Mouse (Mus musculus): ENCODE data around the gene Snx3.

Gene Snx3

DNA sequence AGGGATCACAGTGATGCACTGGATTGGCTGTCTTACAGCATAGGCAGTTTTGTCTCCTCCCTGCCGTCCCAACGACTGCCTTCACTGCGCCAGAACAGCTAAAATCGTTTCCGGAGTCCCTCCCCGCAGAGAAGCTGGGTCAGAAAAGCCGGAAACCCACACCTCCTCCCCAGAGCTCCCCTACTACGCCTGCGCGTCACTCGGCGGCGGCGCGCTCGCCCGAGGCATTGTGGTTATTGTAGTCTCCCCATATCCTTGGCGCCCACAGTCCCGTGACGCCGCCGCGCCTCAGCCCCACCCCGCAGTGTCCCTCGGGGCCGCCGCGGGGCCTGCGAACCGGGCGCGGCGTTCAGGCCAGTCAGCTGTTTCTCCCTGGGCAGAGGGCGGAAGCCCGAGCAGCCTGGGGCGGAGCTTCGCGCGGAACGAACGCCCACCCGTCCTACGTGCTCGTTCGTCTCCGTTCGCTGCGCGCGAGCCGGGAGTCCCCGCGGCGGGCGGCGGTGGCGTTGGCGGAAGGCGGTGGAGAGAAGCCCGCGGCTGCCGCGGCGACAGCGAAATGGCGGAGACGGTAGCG, at the start of gene Snx3:
Snx3 (plus strand) TSS at position 256 of the 574 bp plus-strand sequence.
- in situ Hi-C loops (cut with MboI; ENCODE audit: low sequenced_read_pairs): no loop called here

DNA sequence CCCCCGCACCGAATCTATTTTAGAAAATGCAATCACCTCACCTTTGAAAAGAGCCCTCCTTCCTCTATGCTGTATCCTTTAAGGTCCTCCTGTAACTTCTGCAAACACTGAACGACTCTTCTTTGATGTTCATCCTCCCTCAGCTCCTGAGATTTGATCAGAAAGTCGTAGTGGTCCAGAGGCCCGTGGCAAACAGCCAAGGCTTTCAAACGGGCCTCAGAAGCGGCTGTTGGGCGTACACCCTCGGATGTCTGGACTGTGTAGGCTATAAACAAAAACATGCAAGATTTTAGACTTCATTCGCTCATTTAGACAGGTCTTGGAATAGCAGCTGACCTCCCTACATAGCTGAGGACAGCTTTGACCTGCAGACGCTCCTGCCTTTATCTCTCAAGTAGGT, 47.6 kb upstream of the Snx3 start:
- in situ Hi-C loops (cut with MboI; ENCODE audit: low sequenced_read_pairs): no loop called here

DNA sequence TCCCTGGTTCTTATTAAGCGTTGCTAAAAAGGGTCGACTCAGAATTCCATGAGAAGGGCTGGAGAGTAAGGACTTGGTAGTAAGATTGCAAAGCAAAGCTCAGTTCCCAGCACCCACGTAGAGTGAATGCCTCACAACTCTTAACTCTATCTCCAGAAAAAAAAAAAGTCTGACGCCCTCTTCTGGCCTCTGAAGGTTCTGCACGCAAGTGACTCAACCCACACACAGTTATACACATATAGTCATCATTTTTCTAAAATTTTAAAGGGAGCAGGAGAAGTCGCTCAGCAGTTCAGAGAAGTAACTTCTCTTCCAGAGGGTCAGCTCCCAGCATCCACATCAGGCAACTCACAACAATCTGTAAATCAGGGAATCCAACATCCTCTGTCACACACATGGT, 47.1 kb upstream of the Snx3 start:
- in situ Hi-C loops (cut with MboI; ENCODE audit: low sequenced_read_pairs): no loop called here

DNA sequence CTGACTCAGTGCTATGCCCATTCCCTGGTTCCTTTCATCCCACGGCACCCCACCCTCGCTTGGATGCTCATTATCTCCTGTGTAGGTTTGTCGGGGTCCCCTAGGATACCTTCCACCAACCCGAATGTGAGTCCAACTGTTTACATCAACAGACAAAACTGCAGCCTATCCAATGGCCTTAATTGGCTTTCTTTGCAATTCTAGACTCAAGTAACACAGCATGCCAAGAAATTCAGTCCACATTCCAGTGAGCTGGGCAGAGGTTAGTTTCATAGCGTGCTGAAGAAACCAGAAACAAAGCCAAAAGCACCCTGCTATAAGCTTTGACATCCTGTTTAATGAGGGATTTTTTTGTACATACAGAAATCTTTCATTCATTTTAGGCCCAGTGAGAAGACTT, 45.8 kb upstream of the Snx3 start:
- in situ Hi-C loops (cut with MboI; ENCODE audit: low sequenced_read_pairs): no loop called here

DNA sequence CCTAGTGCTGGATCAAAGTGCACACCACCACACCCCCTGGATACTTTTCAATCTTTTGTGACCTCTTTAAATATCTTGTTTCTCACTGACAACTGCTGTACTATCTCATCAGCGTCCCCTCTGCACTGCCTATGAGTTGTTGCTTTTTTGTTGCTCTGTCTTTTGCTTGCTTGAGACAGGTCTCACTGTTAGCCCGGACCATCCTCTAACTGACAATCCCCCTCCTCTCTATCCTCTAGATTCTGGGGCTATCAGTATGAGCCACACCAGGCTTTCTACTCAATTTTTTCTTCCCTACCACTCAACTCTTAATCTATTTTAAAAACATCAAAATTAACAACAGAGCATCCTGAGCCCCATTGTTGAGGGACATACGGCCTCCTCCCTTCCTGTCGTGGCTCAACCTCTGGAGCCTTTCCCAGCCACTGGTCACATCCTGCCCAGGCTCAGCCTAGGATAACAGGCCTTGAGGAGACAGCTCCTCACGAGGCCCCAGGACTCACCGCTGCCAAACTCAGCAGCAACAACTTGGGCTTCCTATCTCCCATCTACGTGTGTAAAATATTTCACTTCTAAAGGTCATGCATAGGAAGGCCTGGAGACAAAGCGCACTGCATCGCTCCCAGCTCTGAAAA, 44.2 kb upstream of the Snx3 start:
- in situ Hi-C loops (cut with MboI; ENCODE audit: low sequenced_read_pairs): no loop called here

DNA sequence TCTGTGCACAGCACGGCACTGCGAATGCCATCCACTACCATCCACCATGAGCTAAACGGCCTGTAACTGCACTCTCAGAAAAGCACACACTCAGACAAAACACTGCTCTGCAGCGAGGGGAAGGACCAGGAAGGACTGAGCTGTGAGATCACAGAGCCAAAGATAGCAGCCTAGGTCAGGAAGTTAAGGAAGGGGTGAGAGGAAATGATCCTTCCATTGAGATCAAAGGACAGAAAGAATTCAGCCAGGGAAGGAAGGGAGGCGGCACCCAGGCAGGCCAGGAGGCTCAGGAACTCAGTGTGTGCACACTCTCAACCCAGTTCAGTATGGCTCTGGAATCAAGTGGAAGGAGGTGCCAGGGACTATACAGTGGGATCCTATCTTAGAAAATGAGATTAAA, 37.6 kb upstream of the Snx3 start:
- in situ Hi-C loops (cut with MboI; ENCODE audit: low sequenced_read_pairs): no loop called here

DNA sequence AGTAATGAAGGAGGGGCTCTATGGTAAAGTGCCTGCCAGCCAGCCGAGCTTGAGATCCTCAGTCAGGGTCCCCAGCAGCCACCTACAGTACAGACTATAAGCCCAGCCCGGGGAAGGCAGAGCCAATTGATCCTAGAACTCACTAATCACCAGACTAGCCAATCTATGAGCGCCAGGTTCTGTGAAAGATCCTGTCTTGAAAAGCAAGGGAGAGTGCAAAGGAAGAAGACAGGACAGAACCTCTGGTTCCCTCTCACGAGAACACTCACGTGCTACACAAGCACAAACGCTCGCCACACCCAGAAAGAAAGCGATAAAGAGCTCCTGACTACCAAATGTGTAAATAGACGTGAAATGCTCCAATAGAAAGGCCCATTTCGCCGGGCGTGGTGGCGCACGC, 37.0 kb upstream of the Snx3 start:
- in situ Hi-C loops (cut with MboI; ENCODE audit: low sequenced_read_pairs): no loop called here

DNA sequence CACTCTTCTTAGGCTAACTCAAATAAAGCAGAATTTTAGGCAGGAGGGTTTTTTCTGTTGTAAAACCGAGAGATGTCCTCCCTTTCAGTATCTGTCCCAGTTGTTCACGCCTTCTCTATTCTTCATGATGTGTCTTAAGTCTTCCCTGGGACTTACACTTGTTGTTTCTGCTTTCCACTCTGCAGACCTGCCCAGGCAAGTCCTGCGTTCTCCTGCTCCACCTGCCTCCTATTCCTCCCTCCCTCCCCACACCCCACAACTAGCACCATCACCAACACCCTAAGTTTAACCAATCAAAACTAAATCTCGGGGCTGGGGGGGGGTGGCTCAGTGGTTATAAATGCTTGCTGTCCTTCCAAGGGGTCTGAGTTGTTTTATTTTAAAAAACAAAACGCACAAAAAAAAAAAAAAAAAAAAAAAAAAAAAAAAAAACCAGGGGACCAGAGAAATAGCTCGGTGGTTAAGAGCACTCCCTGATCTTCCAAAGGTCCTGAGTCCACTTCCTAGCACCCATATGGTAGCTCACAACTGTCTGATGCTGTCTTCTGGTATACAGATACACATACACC, 26.8 kb upstream of the Snx3 start:
- in situ Hi-C loops (cut with MboI; ENCODE audit: low sequenced_read_pairs): no loop called here

DNA sequence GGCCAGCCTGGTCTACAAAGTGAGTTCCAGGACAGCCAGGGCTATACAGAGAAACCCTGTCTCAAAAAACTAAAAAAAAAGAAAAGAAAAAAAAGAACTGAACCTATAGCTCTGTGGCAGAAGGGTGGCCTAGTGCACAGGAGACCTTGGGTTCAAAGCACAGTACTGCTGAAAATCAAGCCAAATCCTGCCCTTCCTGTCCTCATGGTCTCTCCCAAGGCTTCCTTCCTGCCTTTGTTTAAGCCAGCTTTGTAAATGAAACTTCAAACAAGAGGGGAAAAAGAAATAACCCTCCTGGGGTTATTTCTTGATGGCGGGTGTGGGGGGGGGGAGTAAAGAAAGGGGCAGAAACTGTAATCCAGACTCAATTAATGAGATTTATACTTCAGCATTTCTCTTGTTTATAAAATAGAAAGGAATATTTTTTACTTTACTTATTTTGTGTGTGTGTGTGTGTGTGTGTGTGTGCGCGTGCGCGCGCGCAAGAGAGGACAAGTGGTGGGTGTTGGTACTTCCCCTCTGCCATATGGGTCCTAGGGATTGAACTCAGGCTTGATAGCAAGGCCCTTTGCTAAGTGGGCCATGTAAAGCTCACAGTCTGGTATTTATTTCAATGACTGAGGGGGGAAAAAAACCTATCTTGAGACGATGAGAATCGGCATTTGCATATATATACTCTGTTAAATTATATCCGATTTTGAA, 24.9 kb upstream of the Snx3 start:
- in situ Hi-C loops (cut with MboI; ENCODE audit: low sequenced_read_pairs): no loop called here

DNA sequence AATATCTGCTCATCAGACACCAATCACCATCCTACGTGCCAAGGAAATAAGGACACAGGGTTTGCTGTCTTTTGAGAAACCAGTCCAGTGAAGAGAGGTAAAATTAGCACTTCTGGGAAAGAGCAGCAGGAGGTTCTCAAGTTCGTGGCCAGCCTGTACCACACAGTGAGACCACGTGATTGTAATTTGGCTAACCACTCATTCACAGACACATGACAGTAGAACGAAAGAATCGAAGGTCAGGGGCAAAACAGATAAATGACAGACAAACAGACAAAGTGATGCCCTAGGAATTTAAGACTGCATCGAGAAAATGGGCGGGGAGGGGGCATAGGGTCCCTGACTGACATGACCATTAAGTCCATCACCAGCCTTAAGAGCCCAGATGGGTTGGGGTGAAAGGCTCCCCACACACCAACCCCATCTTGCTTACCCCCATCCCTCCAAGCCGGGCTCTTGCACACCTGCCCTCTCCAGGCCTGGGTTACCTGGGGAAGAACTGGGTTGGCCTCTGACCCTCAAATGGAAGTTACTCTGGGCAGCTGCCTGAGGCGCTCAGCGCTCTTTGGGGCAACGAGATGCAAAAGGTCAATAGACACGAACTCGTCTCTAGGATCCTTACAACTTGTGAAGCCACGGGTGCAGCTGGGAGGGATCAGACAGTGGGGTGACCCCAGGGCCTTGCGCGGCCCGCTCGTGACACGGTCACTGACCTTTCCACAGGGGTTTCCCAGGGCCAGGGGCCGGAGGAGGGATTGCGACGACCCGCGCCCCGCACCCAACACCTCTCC, 24.1 kb upstream of the Snx3 start:
- in situ Hi-C loops (cut with MboI; ENCODE audit: low sequenced_read_pairs): no loop called here

DNA sequence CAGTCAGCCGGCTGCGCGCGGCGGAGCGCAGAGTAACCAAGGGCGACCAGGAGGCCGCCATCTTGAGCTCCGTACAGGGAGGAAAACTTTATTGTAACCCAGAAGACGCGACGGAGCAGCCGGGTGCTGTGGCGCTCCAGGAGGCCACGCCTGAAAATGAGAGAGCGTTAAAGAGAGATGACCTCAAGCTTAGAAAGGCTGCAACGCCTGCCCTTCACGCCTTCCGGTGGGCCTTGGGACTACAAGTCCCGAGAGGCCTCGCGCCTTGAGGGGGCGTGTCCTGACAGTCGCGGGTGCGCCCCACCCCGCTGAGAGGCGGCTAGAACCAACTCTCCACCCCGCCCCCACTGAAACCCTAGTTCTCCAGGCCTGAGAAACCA, 23.5 kb upstream of the Snx3 start, which contains the start of gene Afg1l:
Afg1l (minus strand) TSS at position 225 of the 380 bp plus-strand sequence.
- in situ Hi-C loops (cut with MboI; ENCODE audit: low sequenced_read_pairs): no loop called here

DNA sequence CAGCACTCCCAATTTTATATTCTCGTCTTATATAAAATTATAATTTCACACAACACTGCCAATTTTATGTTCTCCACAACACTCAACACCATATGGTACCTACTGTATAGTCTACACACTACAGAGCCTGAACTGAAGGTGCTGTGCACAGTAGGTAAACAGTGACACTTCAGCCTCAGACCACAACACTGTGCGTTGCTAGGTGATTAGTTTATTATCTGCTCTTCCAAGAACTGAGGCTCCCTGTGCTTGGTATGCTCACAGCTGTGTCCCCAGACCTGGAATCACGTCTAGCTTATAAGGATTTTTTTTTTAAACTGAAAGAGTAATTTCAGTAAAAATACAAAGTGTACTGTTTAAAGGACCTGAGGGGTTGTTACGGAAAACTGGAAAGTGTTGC, 21.1 kb upstream of the Snx3 start:
- in situ Hi-C loops (cut with MboI; ENCODE audit: low sequenced_read_pairs): no loop called here

DNA sequence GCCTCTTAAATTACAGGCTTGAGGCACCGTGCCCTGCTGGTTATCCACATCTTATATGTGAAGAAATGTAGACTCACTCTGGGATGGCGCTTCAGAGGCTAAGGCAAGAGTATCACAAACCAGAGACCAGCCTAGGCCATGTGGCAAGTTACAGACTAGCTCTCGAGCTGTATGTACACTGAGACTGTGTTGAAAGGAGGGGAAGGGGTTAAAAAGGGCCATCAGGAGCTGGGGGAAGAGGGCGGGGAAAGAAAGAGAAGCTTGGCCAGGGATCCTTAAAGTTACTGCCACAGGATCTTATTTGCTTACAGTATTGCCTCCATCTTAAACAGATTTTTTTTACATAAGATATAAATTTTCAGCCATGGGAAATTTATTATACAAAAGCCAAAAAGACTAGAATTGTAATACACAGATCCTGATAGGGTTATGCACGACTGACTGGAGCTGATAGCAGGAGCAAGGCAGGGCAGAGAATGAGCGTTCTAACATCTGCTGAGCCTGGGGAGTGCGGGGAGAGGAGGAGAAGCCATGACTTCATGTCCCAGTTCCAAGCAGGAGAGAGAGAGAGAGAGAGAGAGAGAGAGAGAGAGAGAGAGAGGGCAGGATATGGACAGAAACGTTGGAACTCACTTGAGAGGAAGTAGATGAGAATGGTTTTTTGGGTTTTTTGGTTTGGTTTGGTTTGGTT, 13.1 kb upstream of the Snx3 start:
- in situ Hi-C loops (cut with MboI; ENCODE audit: low sequenced_read_pairs): no loop called here

DNA sequence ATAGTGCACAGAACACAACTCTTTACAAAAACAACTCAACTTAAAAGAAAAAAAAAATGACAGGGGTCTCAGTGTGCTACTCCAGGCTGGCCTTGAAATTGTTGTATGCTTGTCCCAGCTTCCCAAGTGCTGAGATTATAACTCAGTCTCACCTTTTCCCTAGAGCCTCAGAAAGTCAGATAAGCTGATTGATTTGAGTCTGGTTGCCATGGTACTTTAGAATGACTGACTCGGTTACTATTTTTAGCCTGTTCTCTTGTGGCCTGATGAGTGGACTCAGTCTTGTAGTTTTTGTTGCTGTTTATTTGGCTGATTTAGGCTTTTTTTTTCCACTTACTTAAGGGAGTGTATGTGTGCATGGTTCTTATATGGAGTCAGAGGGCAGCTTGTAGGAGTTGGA, 10.7 kb upstream of the Snx3 start:
- in situ Hi-C loops (cut with MboI; ENCODE audit: low sequenced_read_pairs): no loop called here

DNA sequence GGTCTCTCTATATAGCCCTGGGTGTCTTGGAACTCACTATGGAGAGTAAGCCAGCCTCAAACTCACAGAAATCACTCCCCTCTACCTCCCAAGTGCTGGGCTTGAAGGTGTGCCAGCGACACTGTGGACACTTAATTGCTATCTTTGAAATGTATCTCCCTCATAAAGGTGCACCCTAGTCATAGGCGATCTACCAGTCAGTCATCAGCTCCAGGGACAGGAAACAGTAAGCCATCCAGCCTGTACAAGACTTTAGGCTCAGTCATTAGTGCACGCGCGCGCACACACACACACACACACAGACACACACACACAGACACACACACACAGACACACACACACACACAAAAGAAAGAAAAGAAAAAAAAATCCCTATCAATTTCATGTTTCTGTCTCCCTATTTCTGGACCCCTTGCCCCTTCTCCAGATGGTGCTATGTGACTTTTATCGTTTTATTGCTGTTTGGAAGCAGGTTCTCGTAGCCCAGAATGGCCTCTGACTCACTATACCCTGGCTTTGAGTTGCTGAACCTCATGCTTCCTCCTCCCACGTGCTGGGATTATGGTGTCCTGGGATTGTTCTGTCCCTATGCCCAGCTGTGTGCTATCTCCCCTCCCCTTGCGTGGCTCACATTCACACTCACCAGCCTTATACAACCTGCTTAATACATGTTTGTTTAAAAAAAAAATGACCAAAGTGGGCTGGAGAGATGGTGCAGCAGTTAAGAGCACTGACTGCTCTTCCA, 9.6 kb upstream of the Snx3 start:
- in situ Hi-C loops (cut with MboI; ENCODE audit: low sequenced_read_pairs): no loop called here

DNA sequence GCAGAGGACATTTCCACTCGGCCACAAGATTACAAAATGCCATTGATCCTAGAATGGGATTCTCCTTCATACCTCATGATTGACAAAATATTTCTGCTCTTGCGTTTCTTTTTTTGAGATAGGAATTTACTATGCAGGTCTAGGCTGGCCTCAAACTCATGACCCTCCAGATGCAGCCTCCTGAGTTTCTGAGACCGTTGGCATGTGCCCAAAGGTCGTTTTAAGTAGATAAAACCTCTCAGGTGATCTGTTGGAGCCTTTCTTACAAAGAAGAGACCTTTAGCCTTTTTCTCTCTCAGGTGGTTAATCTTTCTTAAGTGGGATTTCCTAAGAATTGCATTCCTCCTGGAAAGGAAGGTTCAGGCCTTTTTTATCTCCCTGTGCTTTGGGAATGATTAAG, 8.8 kb upstream of the Snx3 start:
- in situ Hi-C loops (cut with MboI; ENCODE audit: low sequenced_read_pairs): no loop called here

DNA sequence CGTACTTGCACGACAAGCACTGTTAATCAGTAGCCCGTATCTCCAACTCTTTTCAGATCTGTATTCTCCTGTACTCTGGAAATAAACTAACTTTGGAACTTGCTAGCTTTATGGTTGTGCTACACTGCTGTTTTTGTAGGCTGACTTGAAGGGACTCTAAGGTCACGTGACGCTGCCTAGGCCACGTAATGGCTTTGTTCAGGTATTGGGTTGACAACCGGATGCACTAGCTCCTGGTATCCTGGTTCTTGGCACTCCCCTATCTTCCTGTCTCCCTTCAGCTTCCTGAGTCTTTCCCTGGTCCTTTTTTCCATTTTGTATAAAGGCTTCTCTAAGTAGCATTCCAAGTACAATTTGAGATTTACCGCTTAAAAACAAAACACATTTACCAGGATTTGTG, 1.2 kb upstream of the Snx3 start:
- in situ Hi-C loops (cut with MboI; ENCODE audit: low sequenced_read_pairs): no loop called here

DNA sequence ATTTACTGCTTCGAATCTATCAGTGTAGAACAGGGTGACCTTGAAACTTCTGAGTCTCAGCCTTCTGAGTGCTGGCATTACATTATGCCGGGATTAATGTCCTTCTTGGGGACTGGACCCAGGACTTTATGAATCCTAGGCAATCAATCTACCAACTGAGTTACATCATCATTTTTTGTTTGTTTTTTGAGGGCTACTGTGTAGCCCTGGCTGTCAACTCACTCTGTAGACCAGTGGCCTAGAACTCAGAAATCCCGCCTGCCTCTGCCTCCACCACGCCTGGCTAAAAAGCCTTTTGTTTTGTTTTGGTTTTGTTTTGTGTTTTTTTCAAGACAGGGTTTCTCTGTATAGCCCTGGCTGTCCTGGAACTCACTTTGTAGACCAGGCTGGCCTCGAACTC, 669 bp upstream of the Snx3 start:
- in situ Hi-C loops (cut with MboI; ENCODE audit: low sequenced_read_pairs): no loop called here

DNA sequence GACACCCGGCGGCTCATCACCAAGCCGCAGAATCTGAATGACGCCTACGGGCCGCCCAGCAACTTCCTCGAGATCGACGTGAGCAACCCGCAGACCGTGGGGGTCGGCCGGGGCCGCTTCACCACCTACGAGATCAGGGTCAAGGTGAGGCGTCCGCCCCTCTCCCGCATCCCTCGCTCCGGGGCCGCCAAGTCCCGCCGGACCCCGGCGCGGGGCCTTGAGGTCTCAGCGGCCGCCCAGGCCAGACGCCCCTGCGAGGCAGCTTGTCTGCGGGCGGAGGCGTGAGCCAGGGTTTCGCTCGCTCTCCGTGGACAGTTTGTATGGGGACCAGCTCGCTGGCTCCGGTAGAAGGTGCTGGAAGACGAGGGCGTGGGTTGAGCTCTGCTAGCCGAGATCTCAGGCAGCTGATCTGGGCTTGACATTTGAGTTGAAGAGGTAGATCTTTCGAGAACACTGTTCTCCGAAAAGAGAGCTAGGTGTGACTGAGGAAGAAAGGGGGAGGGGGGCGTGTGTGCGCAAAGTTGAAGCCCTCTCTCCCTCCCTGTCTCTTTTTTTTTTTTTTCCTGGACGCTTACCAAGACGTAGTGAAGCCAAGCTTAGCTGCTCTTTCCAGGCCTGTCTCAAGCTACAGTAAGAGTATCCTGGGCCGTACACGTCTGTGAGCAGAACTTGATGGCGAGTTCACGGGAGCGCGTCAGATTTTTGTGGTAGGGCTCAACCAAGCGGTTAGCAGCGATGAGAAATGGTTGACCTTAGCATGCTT, 700 bp downstream of the Snx3 start:
- in situ Hi-C loops (cut with MboI; ENCODE audit: low sequenced_read_pairs): no loop called here
